Mouse (Mus musculus): ENCODE data around the gene Trp53i13. TPM values are rescaled to one million over a fixed set of nuclear protein-coding genes. Genes with fewer than 3 reads are reported as not detected.
"Not testable (repeated sequence)": the region's sequence is repeated elsewhere in the genome, so short reads cannot be mapped to it uniquely, and the experiment has no call there.

The Trp53i13 gene
- total RNA-seq (2014; rRNA removed) (1.5 and 1.6 TPM in 2 replicates), polyA plus RNA-seq (2012; rRNA removed) (5.8 and 6.2 TPM in 2 replicates)

DNA sequence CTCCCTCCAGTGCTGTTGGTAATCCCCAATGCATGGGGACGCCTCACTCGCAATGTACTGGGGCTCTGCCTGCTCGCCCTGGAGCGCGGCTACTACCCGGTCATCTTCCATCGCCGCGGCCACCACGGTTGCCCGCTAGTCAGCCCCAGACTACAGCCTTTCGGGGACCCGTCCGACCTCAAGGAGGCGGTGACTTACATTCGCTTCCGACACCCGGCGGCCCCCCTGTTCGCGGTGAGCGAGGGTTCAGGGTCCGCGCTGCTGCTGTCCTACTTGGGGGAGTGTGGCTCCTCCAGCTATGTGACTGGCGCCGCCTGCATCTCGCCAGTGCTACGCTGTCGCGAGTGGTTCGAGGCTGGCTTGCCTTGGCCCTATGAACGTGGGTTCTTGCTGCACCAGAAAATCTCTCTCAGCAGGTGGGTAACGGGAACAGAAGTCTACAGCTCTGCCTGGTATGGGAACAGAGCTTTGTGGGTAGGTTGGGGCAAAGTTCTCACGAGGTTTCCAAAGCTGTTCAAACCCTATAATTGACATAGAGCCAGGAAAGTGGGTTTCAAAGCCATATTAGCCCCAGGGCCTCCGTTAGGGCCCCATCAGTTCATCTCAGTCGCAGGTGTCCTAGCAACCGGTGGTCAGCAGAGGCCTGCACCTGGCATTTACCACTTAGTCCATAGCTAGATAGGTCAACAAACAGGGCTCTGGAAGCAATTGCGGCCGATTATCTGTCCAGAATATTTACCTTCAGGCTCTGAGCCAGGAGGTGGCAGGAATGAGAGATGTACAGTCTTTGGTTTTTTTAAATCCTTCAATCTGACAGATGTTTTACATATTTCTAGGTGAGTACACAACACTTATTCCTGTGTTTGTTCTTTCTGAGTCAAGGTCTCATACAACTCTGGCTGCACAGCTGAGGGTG is at the start of gene Trp53i13:
TSS of gene Trp53i13 (minus strand) at position 344 of the 916 bp plus-strand sequence.
- H3K27me3 ChIP-seq (ENCODE audit: control insufficient read depth, insufficient read depth, low read length): no peaks in the 10 kb centered on the region
- peaks cover 24% of the 10 kb centered on the region for H3K4me1 ChIP-seq (ENCODE audit: control insufficient read depth, insufficient read depth, low read length)
- no peak for TF ChIP-seq CTCF (IDR thresholded peaks at IDR 0.05; ENCODE audit: low read depth, low read length)
- TF ChIP-seq POLR2A (IDR thresholded peaks at IDR 0.05; ENCODE audit: extremely low read depth, insufficient read depth, low read length): no peak
- WGBS: 6% methylated on average over 39 of the region's 39 CpGs
- peak; percentile 71 for DNase-seq (ENCODE audit: extremely low read depth, low read depth, low spot score)
- H3K27ac ChIP-seq (replicated peaks; ENCODE audit: insufficient read depth, low read depth, low read length): peak within 1 kb of the TSS; percentile 87
- H3K9ac ChIP-seq (ENCODE audit: low read depth, low read length): peak within 1 kb of the TSS; percentile 93
- H3K4me3 ChIP-seq (ENCODE audit: insufficient read depth, low read depth, low read length): peak within 1 kb of the TSS; percentile 69
- H3K79me2 ChIP-seq (ENCODE audit: control insufficient read depth, insufficient read depth, low read length): peaks cover 10% of the 10 kb centered on the region; the same call in 1 of the 2 replicates
- H3K36me3 ChIP-seq (ENCODE audit: control insufficient read depth, insufficient read depth, low read length): peaks cover 8% of the 10 kb centered on the region

DNA sequence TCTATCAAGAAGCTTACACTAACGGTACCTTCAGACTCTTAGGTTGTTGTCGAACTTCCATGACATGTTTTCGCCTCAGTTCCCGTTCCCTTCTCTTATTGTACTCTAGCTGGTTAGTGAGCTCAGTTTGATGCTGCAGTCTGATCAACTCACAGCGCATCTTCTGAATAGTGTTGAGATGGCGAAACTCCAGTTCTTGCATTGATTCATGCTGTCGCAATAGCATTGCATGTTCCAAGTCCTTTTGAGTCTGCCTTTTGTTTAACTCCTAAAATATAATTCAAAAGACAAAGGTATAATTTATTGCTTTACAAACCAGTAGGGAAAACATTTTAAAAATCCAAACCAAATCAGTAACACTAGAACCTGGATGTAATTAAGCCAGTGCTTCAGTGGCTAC is 29.5 kb upstream of the Trp53i13 start:
- Histone ChIP-seq H3K9ac (ENCODE audit: low read depth, low read length) (no peak overlapping the region), H3K4me1 (ENCODE audit: control insufficient read depth, insufficient read depth, low read length) (no peaks in the 10 kb centered on the region), H3K27me3 (ENCODE audit: control insufficient read depth, insufficient read depth, low read length) (no peaks in the 10 kb centered on the region), H3K79me2 (ENCODE audit: control insufficient read depth, insufficient read depth, low read length) (no peaks in the 10 kb centered on the region), H3K27ac (replicated peaks; ENCODE audit: insufficient read depth, low read depth, low read length) (no peak overlapping the region), H3K36me3 (ENCODE audit: control insufficient read depth, insufficient read depth, low read length) (peaks cover 60% of the 10 kb centered on the region), H3K4me3 (ENCODE audit: insufficient read depth, low read depth, low read length) (no peak overlapping the region)
- 56% methylated on average over 7 of the region's 7 CpGs for WGBS
- DNase-seq (ENCODE audit: extremely low read depth, low read depth, low spot score): peak; percentile 78
- TF ChIP-seq POLR2A (IDR thresholded peaks at IDR 0.05; ENCODE audit: extremely low read depth, insufficient read depth, low read length): no peak
- TF ChIP-seq CTCF (IDR thresholded peaks at IDR 0.05; ENCODE audit: low read depth, low read length): no peak

DNA sequence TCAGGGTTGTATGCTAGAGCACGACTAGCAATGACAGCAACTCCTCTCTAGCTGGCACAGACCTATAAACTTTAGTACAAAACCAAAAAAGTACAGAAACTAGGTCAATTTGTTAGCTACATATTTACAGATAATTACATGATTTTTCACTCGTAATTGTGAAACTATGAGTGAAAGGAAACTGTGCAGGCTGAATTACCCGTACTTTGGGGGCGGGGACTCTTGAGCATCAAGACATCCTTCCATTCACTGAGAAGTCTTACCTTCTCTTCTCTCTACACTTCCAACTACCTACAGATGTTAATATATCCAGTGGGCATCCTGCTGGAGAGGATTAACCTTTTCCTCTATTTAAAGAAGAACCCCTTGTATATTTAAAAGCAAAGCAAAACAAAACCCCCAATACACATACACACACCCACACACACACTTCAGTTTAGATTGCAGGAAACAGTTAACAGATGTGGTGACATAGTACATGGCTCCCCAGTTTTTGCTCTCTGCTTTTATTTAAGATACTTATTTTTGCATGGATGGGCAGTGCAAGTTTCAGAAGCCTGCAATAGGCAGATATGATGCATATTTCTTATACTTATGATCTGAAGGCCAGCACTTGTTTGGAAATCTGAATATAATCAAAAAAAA is 16.5 kb upstream of the Trp53i13 start:
- Histone ChIP-seq H3K27ac (replicated peaks; ENCODE audit: insufficient read depth, low read depth, low read length) (no peak overlapping the region), H3K4me1 (ENCODE audit: control insufficient read depth, insufficient read depth, low read length) (no peaks in the 10 kb centered on the region), H3K36me3 (ENCODE audit: control insufficient read depth, insufficient read depth, low read length) (peaks cover 14% of the 10 kb centered on the region), H3K79me2 (ENCODE audit: control insufficient read depth, insufficient read depth, low read length) (no peaks in the 10 kb centered on the region), H3K27me3 (ENCODE audit: control insufficient read depth, insufficient read depth, low read length) (no peaks in the 10 kb centered on the region), H3K4me3 (ENCODE audit: insufficient read depth, low read depth, low read length) (no peak overlapping the region), H3K9ac (ENCODE audit: low read depth, low read length) (no peak overlapping the region)
- TF ChIP-seq CTCF (IDR thresholded peaks at IDR 0.05; ENCODE audit: low read depth, low read length) (no peak), POLR2A (IDR thresholded peaks at IDR 0.05; ENCODE audit: extremely low read depth, insufficient read depth, low read length) (no peak)
- 69% methylated on average over 4 of the region's 4 CpGs for WGBS
- no peak for DNase-seq (ENCODE audit: extremely low read depth, low read depth, low spot score)

DNA sequence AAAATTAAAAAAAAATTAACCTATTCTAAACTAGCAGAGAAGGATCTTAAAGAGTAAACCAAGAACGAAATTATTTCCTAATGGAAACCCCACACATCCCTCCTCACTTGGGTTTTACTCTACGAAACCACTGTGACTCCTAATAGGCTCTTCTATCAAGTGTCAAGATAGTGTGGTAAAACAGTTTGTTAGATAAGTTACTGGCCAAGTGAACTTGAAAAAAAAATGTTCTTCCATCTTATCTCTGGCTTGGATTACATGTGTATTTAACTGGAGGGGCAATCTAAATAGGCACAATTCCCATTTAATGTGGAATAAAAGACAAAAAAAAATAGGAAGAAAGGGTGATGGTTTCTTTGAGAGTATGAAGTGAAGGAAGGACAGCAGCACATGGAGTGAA is 15.1 kb upstream of the Trp53i13 start:
- H3K27me3 ChIP-seq (ENCODE audit: control insufficient read depth, insufficient read depth, low read length): no peaks in the 10 kb centered on the region
- peaks cover 7% of the 10 kb centered on the region for H3K36me3 ChIP-seq (ENCODE audit: control insufficient read depth, insufficient read depth, low read length)
- no peak overlapping the region for H3K27ac ChIP-seq (replicated peaks; ENCODE audit: insufficient read depth, low read depth, low read length)
- no peak for TF ChIP-seq POLR2A (IDR thresholded peaks at IDR 0.05; ENCODE audit: extremely low read depth, insufficient read depth, low read length)
- no peak for TF ChIP-seq CTCF (IDR thresholded peaks at IDR 0.05; ENCODE audit: low read depth, low read length)
- DNase-seq (ENCODE audit: extremely low read depth, low read depth, low spot score): no peak
- no peaks in the 10 kb centered on the region for H3K4me1 ChIP-seq (ENCODE audit: control insufficient read depth, insufficient read depth, low read length)
- H3K79me2 ChIP-seq (ENCODE audit: control insufficient read depth, insufficient read depth, low read length): no peaks in the 10 kb centered on the region
- H3K4me3 ChIP-seq (ENCODE audit: insufficient read depth, low read depth, low read length): no peak overlapping the region
- no peak overlapping the region for H3K9ac ChIP-seq (ENCODE audit: low read depth, low read length)
- WGBS: 94% methylated on average over 2 of the region's 2 CpGs

DNA sequence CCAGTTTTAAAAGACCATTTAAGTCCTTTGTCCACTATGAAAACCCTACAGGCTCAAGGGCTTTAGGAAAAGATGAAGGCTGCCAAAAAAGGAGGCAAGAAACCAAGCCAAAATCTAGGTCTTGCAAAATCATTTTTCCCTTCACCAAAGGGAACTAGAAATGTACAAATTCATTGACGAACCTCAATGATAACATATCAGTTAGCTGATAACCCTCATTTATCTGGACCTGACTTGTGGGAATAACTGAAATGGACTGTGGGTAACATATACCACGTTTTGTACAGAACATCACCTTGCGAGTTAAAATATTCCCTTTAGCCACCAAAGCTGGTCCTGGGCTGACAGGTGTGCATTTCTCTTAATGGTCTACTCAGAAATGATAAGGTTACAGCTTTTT is 13.9 kb upstream of the Trp53i13 start:
- Histone ChIP-seq H3K36me3 (ENCODE audit: control insufficient read depth, insufficient read depth, low read length) (peaks cover 2% of the 10 kb centered on the region), H3K9ac (ENCODE audit: low read depth, low read length) (no peak overlapping the region), H3K4me3 (ENCODE audit: insufficient read depth, low read depth, low read length) (no peak overlapping the region), H3K4me1 (ENCODE audit: control insufficient read depth, insufficient read depth, low read length) (no peaks in the 10 kb centered on the region), H3K27me3 (ENCODE audit: control insufficient read depth, insufficient read depth, low read length) (no peaks in the 10 kb centered on the region), H3K27ac (replicated peaks; ENCODE audit: insufficient read depth, low read depth, low read length) (no peak overlapping the region), H3K79me2 (ENCODE audit: control insufficient read depth, insufficient read depth, low read length) (no peaks in the 10 kb centered on the region)
- peak; percentile 50 for DNase-seq (ENCODE audit: extremely low read depth, low read depth, low spot score)
- 55% methylated on average over 3 of the region's 3 CpGs for WGBS
- TF ChIP-seq CTCF (IDR thresholded peaks at IDR 0.05; ENCODE audit: low read depth, low read length) (no peak), POLR2A (IDR thresholded peaks at IDR 0.05; ENCODE audit: extremely low read depth, insufficient read depth, low read length) (no peak)

DNA sequence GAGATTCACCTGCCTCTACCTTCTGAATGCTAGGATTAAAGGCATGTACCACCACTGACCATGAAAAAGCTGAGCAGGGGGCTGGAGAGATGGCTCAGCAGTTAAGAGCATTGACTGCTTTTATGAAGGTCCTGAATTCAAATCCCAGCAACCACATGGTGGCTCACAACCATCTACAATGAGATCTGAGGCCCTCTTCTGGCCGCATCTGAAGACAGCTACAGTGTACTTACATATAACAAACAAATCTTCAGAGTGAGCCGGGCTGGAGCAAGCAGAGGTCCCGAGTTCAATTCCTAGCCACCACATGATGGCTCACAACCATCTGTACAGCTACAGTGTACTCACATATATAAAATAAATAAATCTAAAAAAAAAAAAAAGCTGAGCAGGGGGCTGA is 12.6 kb upstream of the Trp53i13 start:
- 93% methylated on average over 3 of the region's 3 CpGs for WGBS
- H3K27me3 ChIP-seq (ENCODE audit: control insufficient read depth, insufficient read depth, low read length); H3K79me2 ChIP-seq (ENCODE audit: control insufficient read depth, insufficient read depth, low read length); H3K36me3 ChIP-seq (ENCODE audit: control insufficient read depth, insufficient read depth, low read length); H3K9ac ChIP-seq (ENCODE audit: low read depth, low read length); H3K4me1 ChIP-seq (ENCODE audit: control insufficient read depth, insufficient read depth, low read length); H3K27ac ChIP-seq (replicated peaks; ENCODE audit: insufficient read depth, low read depth, low read length); DNase-seq (ENCODE audit: extremely low read depth, low read depth, low spot score); H3K4me3 ChIP-seq (ENCODE audit: insufficient read depth, low read depth, low read length): not testable (repeated sequence)
